Mouse (Mus musculus) adrenal gland, adult 10 weeks (tissue): ENCODE measurements around the gene Olfr1506. TPM values are rescaled to one million over a fixed set of nuclear protein-coding genes. Genes with fewer than 3 reads are reported as not detected.

Experiments used
- polyA plus RNA-seq: library from polyadenylated mRNA; stranded (reverse); fragments of 350-450 nt; fragmentation: Illumina TruSeq; extraction: RNeasy Lipid Tissue Mini Kit (QIAGEN cat#74804); gene quantifications from one replicate; pipeline ENCODE4 v1.2.3, GENCODE M21; 2014; ENCODE audit warnings: low read depth, low replicate concordance

Gene Olfr1506
- not detected for polyA plus RNA-seq

DNA sequence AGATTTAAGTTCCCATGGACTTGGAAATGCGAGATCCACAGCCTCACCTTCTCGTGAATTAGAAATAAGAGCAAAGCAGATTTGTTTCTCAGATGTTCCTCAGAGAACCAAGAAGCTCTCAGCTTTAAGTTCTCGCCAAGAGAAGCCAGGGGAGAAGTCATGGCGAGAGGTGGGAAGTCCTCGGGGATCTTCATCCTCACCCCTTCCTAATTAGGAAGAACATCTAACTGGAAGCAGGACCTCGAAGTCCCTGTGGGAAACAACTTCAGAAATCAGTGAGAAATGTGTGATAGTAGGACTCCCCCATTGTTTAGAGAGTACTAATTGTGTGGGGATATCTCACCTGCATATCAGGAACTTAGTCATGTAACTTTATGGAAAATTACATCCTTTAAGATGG lies at the start of gene Olfr1506:
TSS of gene Olfr1506 (minus strand) at position 101 of the 400 bp plus-strand sequence.

DNA sequence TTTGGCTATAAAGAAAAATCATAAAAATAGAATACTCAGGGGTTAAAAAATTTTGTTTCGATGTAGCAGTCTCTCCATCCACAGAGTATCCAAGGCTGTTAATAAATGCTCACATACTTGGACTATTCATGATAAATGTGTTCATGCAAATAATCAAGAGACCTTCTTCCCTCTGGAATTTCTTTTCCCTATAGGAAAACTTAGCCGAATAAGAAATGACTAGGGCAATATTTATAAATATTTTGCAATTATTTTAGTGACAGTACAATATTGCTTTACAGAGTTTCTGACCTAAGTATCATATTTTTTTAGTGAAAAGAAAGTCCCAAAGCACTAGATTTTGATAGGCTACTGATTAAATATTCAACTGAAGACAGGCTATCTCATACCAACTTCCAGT lies 46.6 kb upstream of the Olfr1506 start, which contains the start of gene Olfr1271:
TSS of gene Olfr1271 (minus strand) at position 101 of the 400 bp plus-strand sequence.

DNA sequence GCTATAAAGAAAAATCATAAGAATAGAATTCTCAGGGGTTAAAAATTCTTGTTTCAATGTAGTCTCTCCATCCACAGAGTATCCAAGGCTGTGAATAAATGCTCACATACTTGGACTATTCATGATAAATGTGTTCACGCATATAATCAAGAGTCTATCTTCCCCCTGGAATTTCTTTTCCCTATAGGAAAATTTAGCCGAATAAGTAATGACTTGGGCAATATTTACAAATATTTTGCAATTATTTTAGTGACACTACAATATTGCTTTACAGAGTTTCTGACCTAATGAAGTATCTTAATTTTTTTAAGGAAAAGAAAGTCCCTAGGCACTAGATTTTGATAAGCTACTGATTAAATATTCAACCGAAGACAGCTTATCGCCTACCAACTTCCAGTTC lies 33.2 kb upstream of the Olfr1506 start, which contains the start of gene Olfr142:
TSS of gene Olfr142 (minus strand) at position 101 of the 400 bp plus-strand sequence.

Other genes starting within 250 kb of the Olfr1506 start
- not detected for gene Olfr1261, start 233.3 kb downstream of the Olfr1506 start, polyA plus RNA-seq
- not detected for gene Olfr1262, start 224.3 kb downstream of the Olfr1506 start, polyA plus RNA-seq
- gene Olfr1263, start 212.4 kb downstream of the Olfr1506 start, polyA plus RNA-seq, result not detected
- not detected for gene Olfr1264, start 198.9 kb downstream of the Olfr1506 start, polyA plus RNA-seq
- gene Olfr1265, start 189.2 kb downstream of the Olfr1506 start, polyA plus RNA-seq, result not detected
- not detected for gene Olfr140, start 160.9 kb downstream of the Olfr1506 start, polyA plus RNA-seq
- gene Olfr1269, start 103.1 kb downstream of the Olfr1506 start, polyA plus RNA-seq, result not detected
- not detected for gene Olfr32, start 82.2 kb downstream of the Olfr1506 start, polyA plus RNA-seq
- gene Olfr1270, start 71.4 kb downstream of the Olfr1506 start, polyA plus RNA-seq, result not detected
- gene Olfr142, start 33.1 kb upstream of the Olfr1506 start, polyA plus RNA-seq, result not detected
- not detected for gene Olfr1271, start 46.5 kb upstream of the Olfr1506 start, polyA plus RNA-seq
- gene Olfr1272, start 68.3 kb upstream of the Olfr1506 start, polyA plus RNA-seq, result not detected
- not detected for gene Gm13769, start 97.7 kb upstream of the Olfr1506 start, polyA plus RNA-seq
- not detected for gene Olfr1274-ps, start 174.2 kb upstream of the Olfr1506 start, polyA plus RNA-seq